Mouse (Mus musculus) neural tube, embryonic 15.5 days (tissue): ENCODE results near the gene Chst13. TPM values are rescaled to one million over a fixed set of nuclear protein-coding genes. Genes with fewer than 3 reads are reported as not detected.

Source experiments
- ATAC-seq: fragments of 200-750 bp; cut with Nextera tagmentation; 2 replicates; pipeline ENCODE4 v1.8.0; 2017; ENCODE audit warnings: mild to moderate bottlenecking, moderate TSS enrichment, moderate library complexity; ENCODE audit not compliant: low FRiP score
- H3K27ac ChIP-seq: fragments of 300-500 bp; sonication (generic); replicated peaks from 2 replicates; pipeline ENCODE4 v1.5.1; 2015; ENCODE audit warnings: mild to moderate bottlenecking, inconsistent platforms
- H3K27me3 ChIP-seq: fragments of 300-500 bp; sonication (generic); replicated peaks from 2 replicates; pipeline ENCODE4 v1.6.1; 2015; ENCODE audit warnings: inconsistent platforms
- H3K36me3 ChIP-seq: fragments of 300-500 bp; sonication (generic); 2 replicates; pipeline ENCODE4 v1.6.1; 2015; ENCODE audit warnings: inconsistent platforms
- H3K4me1 ChIP-seq: fragments of 300-500 bp; sonication (generic); 2 replicates; pipeline ENCODE4 v1.6.1; 2015; ENCODE audit warnings: inconsistent platforms
- H3K4me2 ChIP-seq: fragments of 300-500 bp; sonication (generic); 2 replicates; pipeline ENCODE4 v1.6.1; 2015; ENCODE audit warnings: inconsistent platforms, mild to moderate bottlenecking, moderate library complexity
- H3K4me3 ChIP-seq: fragments of 300-500 bp; sonication (generic); replicated peaks from 2 replicates; pipeline ENCODE4 v1.5.1; 2015; ENCODE audit warnings: mild to moderate bottlenecking, inconsistent platforms
- H3K9ac ChIP-seq: fragments of 300-500 bp; sonication (generic); replicated peaks from 2 replicates; pipeline ENCODE4 v1.6.1; 2015; ENCODE audit warnings: mild to moderate bottlenecking, inconsistent platforms
- H3K9me3 ChIP-seq: fragments of 300-500 bp; sonication (generic); replicated peaks from 2 replicates; pipeline ENCODE4 v1.6.1; 2016; ENCODE audit warnings: inconsistent platforms
- WGBS: fragments of 180-500 bp; shearing (Covaris S2); methylation state at CpG from one replicate; pipeline ENCODE4 v1.1.7; 2015; ENCODE audit warnings: mixed read lengths; 5-methylcytosine and 5-hydroxymethylcytosine counted together
- polyA plus RNA-seq: library from polyadenylated mRNA; unstranded; fragments of >200 nt; fragmentation: Nextera tagmentation; extraction: Ambion mirVana; gene quantifications from 2 replicates; pipeline ENCODE4 v1.2.1, GENCODE M21; 2015

Chst13 gene
- 0.36 TPM in 2 replicates for polyA plus RNA-seq

- ATAC-seq, result no peak
- 0 out of 2 replicates have a peak within 1 kb of the TSS, but pooled peaks have one; percentile 10 for H3K4me3 ChIP-seq
- peak within 1 kb of the TSS; percentile 48 for H3K4me2 ChIP-seq
- H3K27ac ChIP-seq, result no peak within 1 kb of the TSS
- no peaks in the 10 kb centered on the region for H3K9me3 ChIP-seq
- 0 out of 2 replicates have a peak, but pooled peaks cover 10% of the 10 kb centered on the region for H3K27me3 ChIP-seq
- 4% methylated on average over 22 of the region's 22 CpGs for WGBS
- peaks cover 8% of the 10 kb centered on the region for H3K4me1 ChIP-seq
- H3K9ac ChIP-seq, result no peak within 1 kb of the TSS
- H3K36me3 ChIP-seq, result no peaks in the 10 kb centered on the region
Measured at GRCm38 (mm10) chr6:90324991-90325390, at the start of gene Chst13. TSS of gene Chst13 (minus strand) at chr6:90325185.

- no peaks in the 10 kb centered on the region for H3K9me3 ChIP-seq
- H3K4me2 ChIP-seq, result no peak overlapping the region
- peaks cover 61% of the 10 kb centered on the region for H3K36me3 ChIP-seq
- H3K27ac ChIP-seq, result no peak overlapping the region
- H3K4me3 ChIP-seq, result no peak overlapping the region
- no peaks in the 10 kb centered on the region for H3K27me3 ChIP-seq
- peaks cover 27% of the 10 kb centered on the region for H3K4me1 ChIP-seq
- 96% methylated on average over 4 of the region's 4 CpGs for WGBS
- ATAC-seq, result no peak
- H3K9ac ChIP-seq, result no peak overlapping the region
Measured at GRCm38 (mm10) chr6:90374647-90375046, 49.7 kb upstream of the Chst13 start.

DNA sequence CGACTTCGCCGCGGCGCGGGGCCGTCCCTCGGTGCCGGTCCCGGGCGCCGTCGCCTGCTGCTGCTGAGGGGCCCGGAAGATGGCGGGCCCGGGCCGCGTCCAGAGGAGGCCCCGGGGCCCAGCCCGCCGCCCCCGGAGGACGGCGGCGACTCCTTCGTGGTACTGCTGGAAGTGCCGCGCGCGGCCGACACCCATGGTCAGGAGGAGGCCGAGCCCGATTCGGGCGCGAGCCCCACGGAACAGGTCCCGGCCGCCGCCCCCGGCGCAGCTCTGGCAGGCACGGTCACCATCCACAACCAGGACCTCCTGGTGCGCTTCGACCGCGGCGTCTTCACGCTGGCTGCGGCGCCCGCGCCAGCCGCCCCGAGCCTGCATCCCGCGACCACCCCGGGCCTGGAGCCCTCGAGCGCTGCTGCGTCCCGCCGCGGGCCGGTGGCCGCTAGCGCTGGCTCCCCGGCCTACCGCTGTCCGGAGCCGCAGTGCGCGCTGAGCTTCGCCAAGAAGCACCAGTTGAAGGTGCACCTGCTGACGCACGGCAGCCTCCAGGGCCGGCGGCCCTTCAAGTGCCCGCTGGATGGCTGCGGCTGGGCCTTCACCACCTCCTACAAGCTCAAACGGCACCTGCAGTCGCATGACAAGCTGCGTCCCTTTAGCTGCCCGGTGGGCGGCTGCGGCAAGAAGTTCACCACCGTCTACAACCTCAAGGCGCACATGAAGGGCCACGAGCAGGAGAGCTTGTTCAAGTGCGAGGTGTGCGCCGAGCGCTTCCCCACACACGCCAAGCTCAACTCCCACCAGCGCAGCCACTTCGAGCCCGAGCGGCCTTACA is 45.0 kb upstream of the Chst13 start:
- Histone ChIP-seq H3K27me3 (no peaks in the 10 kb centered on the region), H3K27ac (peak overlapping the region; percentile 90), H3K4me3 (peak overlapping the region; percentile 88), H3K36me3 (peaks cover 26% of the 10 kb centered on the region), H3K9me3 (no peaks in the 10 kb centered on the region), H3K4me2 (peak overlapping the region; percentile 88), H3K4me1 (peaks cover 32% of the 10 kb centered on the region), H3K9ac (peak overlapping the region; percentile 86)
- under 1% methylated on average over 95 of the region's 98 CpGs for WGBS
- peak; percentile 83 for ATAC-seq

DNA sequence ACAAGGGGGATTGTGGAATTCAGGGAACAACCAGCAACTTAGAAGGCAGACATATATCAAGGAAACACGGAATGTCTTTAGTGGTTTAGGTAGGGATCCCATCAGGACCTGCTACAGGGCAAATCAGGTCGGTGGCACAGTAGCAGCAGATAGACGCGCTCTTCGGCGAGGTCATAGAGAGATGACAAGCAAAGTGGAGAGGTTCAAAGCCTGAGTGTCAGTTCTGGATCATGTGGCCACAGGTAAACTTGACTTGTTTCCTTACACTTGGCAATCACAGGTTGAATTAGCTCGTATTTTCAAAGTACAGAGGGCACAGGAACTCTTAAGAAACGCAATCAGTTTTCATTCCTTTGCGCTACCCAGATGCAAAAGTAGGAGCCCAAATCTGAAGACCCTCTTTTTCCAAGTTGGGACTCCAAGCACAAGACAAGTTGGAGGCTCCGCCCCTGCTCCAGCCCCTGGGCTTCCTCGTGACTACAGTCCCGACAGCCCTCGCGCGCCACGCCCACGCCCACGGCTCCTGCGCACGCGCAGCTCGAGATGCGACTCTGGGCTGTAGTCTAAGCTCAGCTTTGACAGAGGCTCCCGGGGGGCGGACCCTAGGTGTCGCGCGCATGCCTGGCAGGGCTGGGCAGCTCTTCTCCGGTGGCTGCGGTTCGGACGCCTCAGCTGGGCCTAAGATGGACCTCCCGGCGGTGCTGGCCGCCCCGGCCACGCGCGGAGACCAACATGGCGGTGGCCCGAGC is 44.2 kb upstream of the Chst13 start, which contains the start of gene Zxdc:
Gene Zxdc, plus strand, starts transcription at position 517 of the 749 bp plus-strand sequence.
- Histone ChIP-seq H3K4me2 (peak within 1 kb of the TSS; percentile 88), H3K4me1 (peaks cover 32% of the 10 kb centered on the region), H3K27ac (peak within 1 kb of the TSS; percentile 90), H3K27me3 (no peaks in the 10 kb centered on the region), H3K9ac (peak within 1 kb of the TSS; percentile 86), H3K4me3 (peak within 1 kb of the TSS; percentile 88), H3K36me3 (peaks cover 19% of the 10 kb centered on the region), H3K9me3 (no peaks in the 10 kb centered on the region)
- WGBS, result 6% methylated on average over 41 of the region's 41 CpGs
- peak; percentile 98 for ATAC-seq

DNA sequence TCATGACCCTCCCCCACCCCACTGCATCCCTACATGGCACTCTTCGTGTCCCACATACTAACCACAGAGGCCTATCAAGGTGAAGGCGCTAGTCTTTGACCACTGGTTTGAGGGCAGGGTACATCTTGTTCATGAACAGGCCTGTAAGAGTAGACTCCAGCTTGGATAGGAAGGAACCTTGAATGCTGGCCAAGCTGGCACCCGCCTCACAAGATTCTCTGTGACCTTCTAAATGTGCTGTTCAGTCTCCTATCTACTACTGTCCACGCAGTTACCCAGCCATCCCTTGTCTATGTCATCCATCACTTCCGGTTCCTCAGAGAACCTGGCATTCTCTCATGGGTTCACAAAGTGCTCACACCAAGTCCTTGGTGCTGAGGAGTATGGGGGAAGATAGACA is 38.3 kb upstream of the Chst13 start:
- no peaks in the 10 kb centered on the region for H3K4me1 ChIP-seq
- H3K36me3 ChIP-seq, result no peaks in the 10 kb centered on the region
- H3K27ac ChIP-seq, result no peak overlapping the region
- no peak overlapping the region for H3K9ac ChIP-seq
- no peak overlapping the region for H3K4me2 ChIP-seq
- WGBS, result 91% methylated on average over 5 of the region's 5 CpGs
- no peak overlapping the region for H3K4me3 ChIP-seq
- no peaks in the 10 kb centered on the region for H3K9me3 ChIP-seq
- H3K27me3 ChIP-seq, result no peaks in the 10 kb centered on the region
- no peak for ATAC-seq

DNA sequence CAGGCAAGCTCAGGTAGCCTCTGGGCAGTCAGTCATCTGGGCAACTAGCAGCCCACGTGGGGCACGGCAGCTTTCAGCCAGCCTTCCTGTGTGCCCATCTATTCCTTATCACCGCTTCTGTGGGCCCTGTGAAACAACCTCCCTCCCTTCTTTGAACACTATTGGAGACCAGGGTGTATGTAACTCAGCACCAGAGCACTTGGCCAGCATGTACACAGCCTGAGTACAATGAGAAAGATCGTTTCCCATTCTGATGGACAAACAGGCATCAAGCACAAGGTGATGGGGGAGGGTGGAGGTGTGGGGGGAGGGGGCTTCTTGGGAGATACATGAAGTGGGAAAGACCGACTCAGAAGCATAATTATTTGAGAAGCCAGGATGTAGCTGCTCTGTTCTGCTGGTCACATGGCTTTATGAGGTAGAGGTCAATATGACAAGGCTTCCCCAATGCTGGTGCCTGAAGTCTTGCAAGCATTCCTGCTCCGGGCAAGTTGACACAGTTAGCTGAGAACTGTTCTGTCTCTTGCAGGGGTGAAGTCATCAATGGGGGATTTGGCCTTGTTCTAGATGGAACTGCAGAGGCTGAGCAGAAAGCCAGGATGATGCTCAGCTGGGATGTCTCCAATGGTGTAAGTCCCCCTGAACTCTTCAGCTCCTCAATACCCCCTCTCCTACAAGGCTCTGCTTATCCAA is 36.1 kb upstream of the Chst13 start:
- Histone ChIP-seq H3K27ac (no peak overlapping the region), H3K4me3 (no peak overlapping the region), H3K4me1 (no peaks in the 10 kb centered on the region), H3K9ac (no peak overlapping the region), H3K9me3 (no peaks in the 10 kb centered on the region), H3K4me2 (no peak overlapping the region), H3K36me3 (no peaks in the 10 kb centered on the region), H3K27me3 (no peaks in the 10 kb centered on the region)
- no peak for ATAC-seq
- WGBS, result 88% methylated on average over 6 of the region's 6 CpGs

- no peak for ATAC-seq
- H3K36me3 ChIP-seq, result no peaks in the 10 kb centered on the region
- H3K9ac ChIP-seq, result no peak overlapping the region
- no peaks in the 10 kb centered on the region for H3K4me1 ChIP-seq
- H3K27ac ChIP-seq, result 0 out of 2 replicates have a peak overlapping the region, but pooled peaks have one; percentile 3
- H3K4me3 ChIP-seq, result no peak overlapping the region
- no peaks in the 10 kb centered on the region for H3K9me3 ChIP-seq
- H3K27me3 ChIP-seq, result no peaks in the 10 kb centered on the region
- H3K4me2 ChIP-seq, result no peak overlapping the region
- 58% methylated on average over 7 of the region's 7 CpGs for WGBS
Measured at GRCm38 (mm10) chr6:90360024-90360781, 35.2 kb upstream of the Chst13 start.

- Histone ChIP-seq H3K9me3 (no peaks in the 10 kb centered on the region), H3K4me2 (no peak overlapping the region), H3K27me3 (no peaks in the 10 kb centered on the region), H3K9ac (no peak overlapping the region), H3K4me3 (no peak overlapping the region), H3K36me3 (no peaks in the 10 kb centered on the region), H3K4me1 (no peaks in the 10 kb centered on the region), H3K27ac (no peak overlapping the region)
- WGBS, result 60% methylated on average over 2 of the region's 2 CpGs
- ATAC-seq, result no peak
Measured at GRCm38 (mm10) chr6:90359445-90359844, 34.5 kb upstream of the Chst13 start.

GRCm38 (mm10) chr6:90358142-90358541 is 33.2 kb upstream of the Chst13 start:
- H3K4me1 ChIP-seq, result no peaks in the 10 kb centered on the region
- H3K36me3 ChIP-seq, result no peaks in the 10 kb centered on the region
- no peak overlapping the region for H3K27ac ChIP-seq
- no peak overlapping the region for H3K4me3 ChIP-seq
- 75% methylated on average over 5 of the region's 5 CpGs for WGBS
- H3K9ac ChIP-seq, result no peak overlapping the region
- no peak for ATAC-seq
- H3K4me2 ChIP-seq, result no peak overlapping the region
- no peaks in the 10 kb centered on the region for H3K27me3 ChIP-seq
- no peaks in the 10 kb centered on the region for H3K9me3 ChIP-seq

DNA sequence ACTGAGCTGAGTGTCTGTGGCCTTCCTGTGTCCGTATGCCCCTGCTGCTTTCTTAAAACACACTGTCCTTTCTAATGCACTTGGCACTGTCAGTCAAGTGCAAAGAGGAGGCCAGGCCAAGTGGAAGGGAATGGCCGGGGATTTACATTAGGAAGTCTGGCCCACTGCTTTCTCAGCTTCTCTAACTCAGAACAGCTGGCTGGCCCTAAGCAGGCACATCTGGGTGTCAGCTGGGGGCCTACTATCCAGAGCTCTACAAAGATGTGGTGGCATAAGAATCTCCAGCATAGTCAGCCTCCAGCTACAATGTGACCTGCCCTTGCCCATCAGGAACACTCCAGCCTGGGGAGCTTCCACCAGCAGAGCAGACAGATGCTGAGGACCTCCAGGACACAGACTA is 25.0 kb upstream of the Chst13 start:
- ATAC-seq, result no peak
- WGBS, result 72% methylated on average over 2 of the region's 2 CpGs

DNA sequence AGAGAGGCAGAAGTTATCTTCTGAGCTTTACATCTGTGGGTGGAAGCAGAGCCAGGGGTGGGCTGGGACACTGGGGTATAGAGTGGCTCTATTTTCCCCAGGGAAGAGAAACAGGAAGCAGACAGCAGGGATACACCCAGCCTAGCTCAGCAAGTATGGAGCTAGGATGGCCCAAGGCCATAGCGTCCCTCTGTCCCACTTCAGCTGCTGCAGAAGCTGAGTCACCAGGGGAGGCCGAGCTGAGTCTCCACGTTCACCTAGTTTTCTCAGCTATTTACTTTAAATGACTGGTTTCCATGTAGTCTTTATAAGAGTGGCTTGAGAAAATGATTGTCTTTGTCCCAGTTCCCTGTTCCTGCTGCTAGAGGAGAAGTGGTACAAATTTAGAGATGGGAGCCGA is 23.5 kb upstream of the Chst13 start:
- Histone ChIP-seq H3K4me2 (no peak overlapping the region), H3K36me3 (no peaks in the 10 kb centered on the region), H3K27ac (no peak overlapping the region), H3K9ac (no peak overlapping the region), H3K9me3 (no peaks in the 10 kb centered on the region), H3K27me3 (no peaks in the 10 kb centered on the region), H3K4me3 (no peak overlapping the region), H3K4me1 (no peaks in the 10 kb centered on the region)
- WGBS, result 84% methylated on average over 4 of the region's 4 CpGs
- no peak for ATAC-seq

More for the DNA sequence above, 25.0 kb upstream of the Chst13 start:
- Histone ChIP-seq H3K4me2 (no peak overlapping the region), H3K27me3 (no peaks in the 10 kb centered on the region), H3K36me3 (no peaks in the 10 kb centered on the region), H3K4me3 (no peak overlapping the region), H3K9ac (no peak overlapping the region), H3K9me3 (no peaks in the 10 kb centered on the region), H3K27ac (no peak overlapping the region), H3K4me1 (no peaks in the 10 kb centered on the region)
